Mouse (Mus musculus) small intestine, adult 2 months (tissue): ENCODE measurements around the gene Ppp1r18. TPM values are rescaled to one million over a fixed set of nuclear protein-coding genes. Genes with fewer than 3 reads are reported as not detected.

Source experiments
- H3K27ac ChIP-seq: fragments of 200-500 bp; 2 replicates; pipeline ENCODE4 v1.5.1; 2012; ENCODE audit warnings: low read depth, low read length, control low read depth, inconsistent platforms; ENCODE audit not compliant: insufficient read depth
- H3K27me3 ChIP-seq: fragments of 200-500 bp; 2 replicates; pipeline ENCODE4 v1.6.1; 2012; ENCODE audit warnings: mild to moderate bottlenecking, moderate library complexity, low read length, inconsistent platforms; ENCODE audit not compliant: control insufficient read depth, insufficient read depth
- H3K36me3 ChIP-seq: fragments of 200-500 bp; 2 replicates; pipeline ENCODE4 v1.6.1; 2012; ENCODE audit warnings: mild to moderate bottlenecking, low read length, control low read depth, inconsistent platforms; ENCODE audit not compliant: control insufficient read depth, insufficient read depth
- H3K4me1 ChIP-seq: fragments of 200-500 bp; 2 replicates; pipeline ENCODE4 v1.6.1; 2012; ENCODE audit warnings: low read length, inconsistent platforms, mixed read lengths; ENCODE audit not compliant: control insufficient read depth, insufficient read depth, insufficient read length
- H3K4me3 ChIP-seq: fragments of 200-500 bp; 2 replicates; pipeline ENCODE4 v1.5.1; 2012; ENCODE audit warnings: low read depth, mild to moderate bottlenecking, control low read depth, inconsistent platforms, low read length, moderate library complexity
- CTCF ChIP-seq: fragments of 200-500 bp; IDR thresholded peaks from 2 replicates; pipeline ENCODE4 v1.5.1; 2012; ENCODE audit warnings: low read depth, mild to moderate bottlenecking, control low read depth, inconsistent platforms, low read length, moderate library complexity, mixed read lengths; ENCODE audit not compliant: insufficient replicate concordance, insufficient read length; ENCODE audit errors: extremely low read depth
- POLR2A ChIP-seq: fragments of 200-500 bp; IDR thresholded peaks from 2 replicates; pipeline ENCODE4 v1.6.1; 2012; ENCODE audit warnings: low read depth, mild to moderate bottlenecking, control low read depth, inconsistent platforms, low read length, moderate library complexity
- WGBS: fragments of 180-500 bp; shearing (Covaris S2); methylation state at CpG from one replicate; pipeline ENCODE4 v1.1.7; 2018; 5-methylcytosine and 5-hydroxymethylcytosine counted together
- polyA plus RNA-seq: library from polyadenylated mRNA; depleted of rRNA; stranded (reverse); fragments of >200 nt; gene quantifications from 2 replicates; pipeline ENCODE4 v1.2.3, GENCODE M21; 2012

The Ppp1r18 gene
- polyA plus RNA-seq, 1 experiment: 22.0 TPM

DNA sequence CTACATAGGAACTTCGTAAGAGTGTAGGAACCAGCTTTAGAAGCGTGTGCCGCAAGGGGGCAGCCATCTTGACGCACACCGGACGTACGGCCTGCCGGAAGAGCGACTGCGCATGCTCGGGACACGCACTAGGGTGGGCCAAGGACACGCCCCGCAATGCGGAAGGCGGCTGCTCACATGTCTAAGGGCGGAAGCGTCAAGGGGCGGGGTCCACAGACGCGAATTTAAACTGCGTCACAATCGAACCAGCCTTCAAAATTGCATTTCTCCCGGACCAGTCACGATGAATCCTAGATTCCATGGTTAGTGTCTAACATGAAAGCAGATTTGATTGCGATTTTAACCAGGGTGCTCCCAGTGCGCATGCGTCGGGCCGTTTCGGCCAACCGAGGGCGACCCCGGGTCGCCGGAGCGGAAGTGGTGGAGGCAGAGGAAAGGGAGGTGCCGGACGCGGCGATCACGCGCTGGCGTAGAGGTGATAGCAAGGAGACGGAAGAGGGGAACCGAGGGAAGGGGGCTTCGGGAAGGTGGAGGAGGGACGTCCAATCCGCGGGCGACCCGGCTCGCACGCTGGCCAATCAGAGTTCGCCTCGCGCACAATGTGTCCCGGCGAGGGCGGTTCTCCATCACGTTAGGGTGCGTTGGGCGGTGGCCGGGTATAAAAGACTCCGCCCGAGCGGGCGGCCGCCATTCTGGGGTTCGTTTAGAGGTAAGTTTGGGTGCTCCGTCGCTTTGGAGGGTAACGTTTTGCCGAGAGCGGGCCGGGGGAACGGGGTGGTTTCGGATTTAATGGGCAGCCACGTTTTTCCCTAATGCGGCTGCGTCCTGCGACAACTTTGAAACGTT, 51.1 kb downstream of the Ppp1r18 start, which contains the start of the genes Mrps18b and Ppp1r10:
Gene Mrps18b, minus strand, starts transcription at position 93 of the 846 bp plus-strand sequence.
Gene Ppp1r10, plus strand, starts transcription at position 138 of the 846 bp plus-strand sequence.
- Histone ChIP-seq H3K36me3 (peaks cover 28% of the 10 kb centered on the region), H3K27me3 (no peaks in the 10 kb centered on the region), H3K4me1 (peaks cover 9% of the 10 kb centered on the region), H3K4me3 (peak within 1 kb of the TSS; percentile 81), H3K27ac (peak within 1 kb of the TSS; percentile 97)
- WGBS: under 1% methylated on average over 83 of the region's 83 CpGs
- TF ChIP-seq POLR2A (peak; percentile 100), CTCF (no peak)

DNA sequence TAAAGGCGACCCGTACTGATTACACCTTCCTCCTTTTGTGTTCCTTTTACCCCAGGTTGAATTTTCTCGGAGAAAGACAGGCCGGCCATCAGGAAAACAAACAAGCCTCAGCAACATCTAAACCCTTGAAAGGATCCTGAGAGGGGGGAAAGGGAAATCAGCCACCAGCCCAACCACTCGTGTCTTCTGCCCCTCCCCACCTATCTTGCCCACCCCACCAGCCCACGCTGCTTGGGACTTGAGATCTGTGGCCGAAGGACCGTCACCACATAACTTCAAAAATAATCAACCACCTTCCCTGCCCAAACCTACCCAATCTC, 51.7 kb downstream of the Ppp1r18 start:
- under 1% methylated on average over 8 of the region's 8 CpGs for WGBS
- H3K4me3 ChIP-seq: peak overlapping the region; percentile 81
- TF ChIP-seq POLR2A: no peak
- TF ChIP-seq CTCF: no peak
- H3K27ac ChIP-seq: peak overlapping the region; percentile 97
- no peaks in the 10 kb centered on the region for H3K27me3 ChIP-seq
- peaks cover 28% of the 10 kb centered on the region for H3K36me3 ChIP-seq
- peaks cover 12% of the 10 kb centered on the region for H3K4me1 ChIP-seq

DNA sequence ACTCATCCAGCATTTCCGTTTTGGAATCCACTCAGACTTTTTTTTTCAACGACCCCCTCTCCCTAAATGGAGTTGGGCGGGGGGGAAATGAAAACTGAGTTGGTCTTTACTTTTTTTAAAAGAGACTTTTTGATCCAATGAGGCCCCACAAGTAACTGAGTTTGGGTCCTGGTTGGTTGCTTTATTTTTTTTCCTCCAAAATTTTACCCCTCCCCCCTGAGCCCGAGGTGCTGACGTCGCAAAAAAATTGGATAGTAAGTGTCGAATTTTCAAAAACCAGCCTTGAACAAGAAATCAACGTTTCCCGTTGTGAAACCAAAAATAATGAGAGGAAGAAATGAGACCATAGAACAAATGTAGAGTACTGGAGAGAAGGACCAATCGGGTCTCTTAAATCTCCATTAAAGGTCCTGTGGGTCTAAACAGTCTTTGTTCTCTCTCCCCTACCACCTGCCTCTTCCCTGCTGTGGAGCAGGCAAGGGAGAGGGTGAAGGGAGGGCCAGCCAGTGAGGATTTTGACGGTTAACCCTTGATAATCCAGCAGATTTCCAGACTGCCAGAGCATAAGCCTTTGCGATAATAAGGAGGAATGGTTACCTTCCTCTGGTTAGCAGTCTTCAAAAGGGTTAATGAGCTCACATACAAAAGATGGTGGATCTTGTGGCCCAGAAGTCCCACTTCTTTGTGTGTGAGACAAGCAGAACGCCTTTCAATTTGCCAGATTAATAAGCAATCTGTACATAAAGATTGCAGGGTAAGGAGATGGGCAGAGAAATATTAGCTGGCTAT, 52.3 kb downstream of the Ppp1r18 start:
- under 1% methylated on average over 13 of the region's 13 CpGs for WGBS

DNA sequence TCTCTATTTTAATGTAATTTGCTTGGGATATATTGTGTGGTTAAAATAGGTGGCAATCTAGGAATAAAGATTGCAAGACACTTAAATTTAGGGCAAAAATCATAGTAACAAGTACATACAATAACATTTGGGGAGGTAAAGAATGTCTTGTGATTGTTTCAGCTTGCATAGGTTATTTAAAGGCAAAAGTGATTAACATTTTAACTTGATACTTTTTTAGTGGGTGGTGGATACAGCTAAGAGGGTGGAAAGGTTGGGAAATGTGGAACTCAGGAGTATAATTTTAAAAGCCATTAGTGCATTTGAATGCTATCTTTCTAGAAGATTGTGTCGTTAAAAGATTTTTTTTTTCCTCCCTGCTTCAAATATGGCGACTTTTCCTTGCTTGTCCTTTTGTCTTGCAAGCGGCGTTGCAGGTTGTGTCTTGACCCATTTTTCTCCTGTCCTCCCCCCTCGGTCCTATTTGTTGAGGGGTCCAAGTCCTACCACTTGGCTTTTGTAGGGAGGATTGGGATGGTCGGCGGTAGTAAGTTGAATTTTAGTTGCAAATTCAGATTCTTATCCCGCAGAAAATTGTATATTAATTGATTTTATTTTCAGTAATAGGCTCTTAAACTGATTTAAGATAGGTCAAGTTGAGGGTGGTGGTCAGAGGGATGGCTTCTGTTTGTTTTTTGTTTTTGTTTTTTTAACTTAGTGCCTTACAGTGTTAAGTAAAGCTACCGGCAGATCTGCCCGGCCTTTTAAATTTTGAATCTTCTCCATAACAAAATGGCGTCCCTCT, 53.1 kb downstream of the Ppp1r18 start:
- Histone ChIP-seq H3K27ac (peak overlapping the region; percentile 99), H3K4me1 (peaks cover 18% of the 10 kb centered on the region), H3K4me3 (peak overlapping the region; percentile 77), H3K36me3 (peaks cover 22% of the 10 kb centered on the region), H3K27me3 (no peaks in the 10 kb centered on the region)
- under 1% methylated on average over 11 of the region's 11 CpGs for WGBS
- TF ChIP-seq CTCF (no peak), POLR2A (no peak)

More for the DNA sequence above, 52.3 kb downstream of the Ppp1r18 start:
- TF ChIP-seq POLR2A (peak; percentile 38), CTCF (no peak)
- no peaks in the 10 kb centered on the region for H3K27me3 ChIP-seq
- peak overlapping the region; percentile 81 for H3K4me3 ChIP-seq
- peaks cover 23% of the 10 kb centered on the region for H3K36me3 ChIP-seq
- peak overlapping the region; percentile 97 for H3K27ac ChIP-seq
- H3K4me1 ChIP-seq: peaks cover 17% of the 10 kb centered on the region

DNA sequence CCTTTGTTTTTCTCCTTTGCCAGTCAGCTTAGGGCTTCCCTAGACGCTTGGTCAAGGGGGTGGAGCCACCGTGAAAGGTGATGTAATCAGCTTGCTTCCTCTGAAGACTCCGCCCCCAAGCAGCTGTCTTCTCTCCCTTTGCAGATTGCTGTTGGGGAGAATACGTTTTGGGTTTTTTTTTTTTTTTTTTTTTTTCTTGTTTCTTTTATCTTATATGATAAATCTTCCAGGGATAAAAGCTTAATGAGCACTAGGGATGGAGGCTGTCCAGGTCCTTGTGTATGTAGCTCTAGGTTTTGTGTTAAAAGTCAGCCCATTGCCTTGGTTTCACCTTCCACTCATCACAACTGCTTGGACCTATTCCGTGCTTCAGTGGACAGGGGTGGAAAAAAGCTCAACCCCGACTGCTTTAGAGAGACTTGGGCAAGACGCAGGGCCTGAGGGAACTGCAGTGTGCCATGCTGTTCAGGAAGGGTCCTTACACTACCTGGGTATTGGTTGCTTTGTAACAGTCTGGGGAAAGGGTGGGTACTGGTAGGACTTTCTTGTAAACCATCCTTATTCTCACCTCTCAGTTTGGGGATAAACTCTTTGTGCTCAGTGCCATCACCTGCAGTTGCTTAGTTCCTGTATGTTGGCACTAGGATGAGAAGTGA, 53.8 kb downstream of the Ppp1r18 start:
- H3K4me1 ChIP-seq: peaks cover 18% of the 10 kb centered on the region
- H3K27me3 ChIP-seq: no peaks in the 10 kb centered on the region
- 4% methylated on average over 7 of the region's 7 CpGs for whole genome bisulfite sequencing
- peak overlapping the region; percentile 58 for H3K4me3 ChIP-seq
- H3K27ac ChIP-seq: peak overlapping the region; percentile 99
- H3K36me3 ChIP-seq: peaks cover 26% of the 10 kb centered on the region
- TF ChIP-seq CTCF (no peak), POLR2A (no peak; the same call in 1 of the 2 replicates)

DNA sequence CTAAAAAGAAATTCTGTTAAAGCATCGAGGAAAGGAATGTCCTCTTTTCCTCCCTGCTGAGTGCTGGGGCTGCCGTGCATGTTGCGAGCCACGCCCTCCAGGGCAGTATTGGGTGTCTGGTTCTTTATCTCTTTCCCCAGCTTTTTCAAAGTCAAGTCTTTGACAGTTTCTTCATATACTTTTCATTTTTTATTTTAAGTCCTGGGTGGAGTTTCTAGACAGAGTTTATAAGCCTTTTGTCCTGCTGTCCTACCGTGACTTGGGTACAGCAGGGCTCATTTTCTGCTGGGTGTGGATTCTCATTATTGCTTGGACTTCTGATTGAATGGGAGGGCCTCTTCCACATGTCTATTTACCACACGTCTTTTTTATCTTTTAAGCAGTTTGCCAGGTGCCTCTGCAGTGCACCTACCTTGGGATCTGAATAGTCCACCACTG, 54.5 kb downstream of the Ppp1r18 start:
- Histone ChIP-seq H3K27ac (peak overlapping the region; percentile 84), H3K4me1 (peaks cover 18% of the 10 kb centered on the region), H3K36me3 (peaks cover 30% of the 10 kb centered on the region), H3K27me3 (no peaks in the 10 kb centered on the region), H3K4me3 (no peak overlapping the region)
- WGBS: 18% methylated on average over 6 of the region's 6 CpGs
- TF ChIP-seq POLR2A: no peak
- TF ChIP-seq CTCF: no peak
